Mouse (Mus musculus): Measurements from ENCODE around the gene Ankrd34a. TPM values are rescaled to one million over a fixed set of nuclear protein-coding genes. Genes with fewer than 3 reads are reported as not detected.

The Ankrd34a gene
- polyA plus RNA-seq, 1 experiment: 12.4 TPM

- DNase-seq (ENCODE audit: low read depth): no peak
- TF ChIP-seq POLR2A (IDR thresholded peaks at IDR 0.05; ENCODE audit: borderline replicate concordance, extremely low read depth, insufficient read depth, insufficient read length, poor library complexity, severe bottlenecking) (no peak), CTCF (IDR thresholded peaks at IDR 0.05; ENCODE audit: borderline replicate concordance, extremely low read depth, insufficient read depth, insufficient read length) (no peak)
Measured at GRCm38 (mm10) chr3:96556651-96557635, 39.5 kb upstream of the Ankrd34a start.

- TF ChIP-seq CTCF (IDR thresholded peaks at IDR 0.05; ENCODE audit: borderline replicate concordance, extremely low read depth, insufficient read depth, insufficient read length) (peak; percentile 62), POLR2A (IDR thresholded peaks at IDR 0.05; ENCODE audit: borderline replicate concordance, extremely low read depth, insufficient read depth, insufficient read length, poor library complexity, severe bottlenecking) (peak; percentile 81; the same call in 1 of the 2 replicates)
- peak; percentile 99 for DNase-seq (ENCODE audit: low read depth)
Measured at GRCm38 (mm10) chr3:96557694-96558093, 38.7 kb upstream of the Ankrd34a start, which contains the start of gene Txnip. TSS of gene Txnip (plus strand) at chr3:96557957.

GRCm38 (mm10) chr3:96558159-96558558, 38.3 kb upstream of the Ankrd34a start:
- TF ChIP-seq CTCF (IDR thresholded peaks at IDR 0.05; ENCODE audit: borderline replicate concordance, extremely low read depth, insufficient read depth, insufficient read length): no peak
- DNase-seq (ENCODE audit: low read depth): no peak

GRCm38 (mm10) chr3:96558668-96559196, 37.7 kb upstream of the Ankrd34a start:
- no peak for TF ChIP-seq CTCF (IDR thresholded peaks at IDR 0.05; ENCODE audit: borderline replicate concordance, extremely low read depth, insufficient read depth, insufficient read length)
- TF ChIP-seq POLR2A (IDR thresholded peaks at IDR 0.05; ENCODE audit: borderline replicate concordance, extremely low read depth, insufficient read depth, insufficient read length, poor library complexity, severe bottlenecking): no peak
- DNase-seq (ENCODE audit: low read depth): no peak

- TF ChIP-seq POLR2A (IDR thresholded peaks at IDR 0.05; ENCODE audit: borderline replicate concordance, extremely low read depth, insufficient read depth, insufficient read length, poor library complexity, severe bottlenecking) (no peak), CTCF (IDR thresholded peaks at IDR 0.05; ENCODE audit: borderline replicate concordance, extremely low read depth, insufficient read depth, insufficient read length) (no peak)
- no peak for DNase-seq (ENCODE audit: low read depth)
Measured at GRCm38 (mm10) chr3:96559398-96559910, 37.0 kb upstream of the Ankrd34a start.

GRCm38 (mm10) chr3:96559911-96560850, 36.3 kb upstream of the Ankrd34a start:
- TF ChIP-seq CTCF (IDR thresholded peaks at IDR 0.05; ENCODE audit: borderline replicate concordance, extremely low read depth, insufficient read depth, insufficient read length) (no peak), POLR2A (IDR thresholded peaks at IDR 0.05; ENCODE audit: borderline replicate concordance, extremely low read depth, insufficient read depth, insufficient read length, poor library complexity, severe bottlenecking) (no peak)
- DNase-seq (ENCODE audit: low read depth): no peak

GRCm38 (mm10) chr3:96560881-96561668, 35.4 kb upstream of the Ankrd34a start:
- DNase-seq (ENCODE audit: low read depth): no peak
- TF ChIP-seq POLR2A (IDR thresholded peaks at IDR 0.05; ENCODE audit: borderline replicate concordance, extremely low read depth, insufficient read depth, insufficient read length, poor library complexity, severe bottlenecking) (no peak), CTCF (IDR thresholded peaks at IDR 0.05; ENCODE audit: borderline replicate concordance, extremely low read depth, insufficient read depth, insufficient read length) (no peak)

- no peak for TF ChIP-seq POLR2A (IDR thresholded peaks at IDR 0.05; ENCODE audit: borderline replicate concordance, extremely low read depth, insufficient read depth, insufficient read length, poor library complexity, severe bottlenecking)
- no peak for TF ChIP-seq CTCF (IDR thresholded peaks at IDR 0.05; ENCODE audit: borderline replicate concordance, extremely low read depth, insufficient read depth, insufficient read length)
- DNase-seq (ENCODE audit: low read depth): no peak
Measured at GRCm38 (mm10) chr3:96561946-96562681, 34.3 kb upstream of the Ankrd34a start.

- DNase-seq (ENCODE audit: low read depth): no peak
- TF ChIP-seq POLR2A (IDR thresholded peaks at IDR 0.05; ENCODE audit: borderline replicate concordance, extremely low read depth, insufficient read depth, insufficient read length, poor library complexity, severe bottlenecking): no peak
- TF ChIP-seq CTCF (IDR thresholded peaks at IDR 0.05; ENCODE audit: borderline replicate concordance, extremely low read depth, insufficient read depth, insufficient read length): no peak
Measured at GRCm38 (mm10) chr3:96563267-96563666, 33.2 kb upstream of the Ankrd34a start.

Measured in brain, embryonic 14.5 days (tissue).